Mouse (Mus musculus) cortical plate, adult 2 months (tissue): ENCODE results near the gene Oas1g. TPM values are rescaled to one million over a fixed set of nuclear protein-coding genes. Genes with fewer than 3 reads are reported as not detected.
"Not testable (repeated sequence)": the region's sequence is repeated elsewhere in the genome, so short reads cannot be mapped to it uniquely, and the experiment has no call there.

Source experiments
- H3K27ac ChIP-seq: fragments of 200-500 bp; 2 replicates; pipeline ENCODE4 v1.5.1; 2012; ENCODE audit warnings: low read length, control low read depth, inconsistent platforms; ENCODE audit not compliant: insufficient read depth
- H3K4me1 ChIP-seq: fragments of 200-500 bp; 2 replicates; pipeline ENCODE4 v1.6.1; 2011; ENCODE audit warnings: low read length; ENCODE audit not compliant: control insufficient read depth, insufficient read depth
- H3K4me3 ChIP-seq: fragments of 200-500 bp; 2 replicates; pipeline ENCODE4 v1.5.1; 2011; ENCODE audit warnings: mild to moderate bottlenecking, low read length, control low read depth; ENCODE audit not compliant: insufficient read depth
- CTCF ChIP-seq: fragments of 200-500 bp; IDR thresholded peaks from 2 replicates; pipeline ENCODE4 v1.5.1; 2011; ENCODE audit warnings: mild to moderate bottlenecking, control low read depth, low read length; ENCODE audit not compliant: insufficient read depth; ENCODE audit errors: extremely low read depth
- POLR2A ChIP-seq: fragments of 200-500 bp; IDR thresholded peaks from 2 replicates; pipeline ENCODE4 v1.6.1; 2011; ENCODE audit warnings: mild to moderate bottlenecking, low read length, control low read depth; ENCODE audit not compliant: insufficient read depth; ENCODE audit errors: extremely low read depth
- polyA plus RNA-seq: library from polyadenylated mRNA; depleted of rRNA; stranded (reverse); fragments of >200 nt; gene quantifications from 2 replicates; pipeline ENCODE4 v1.2.3, GENCODE M21; 2012; rRNA removed

Oas1g gene
- 0.46 and 0.49 TPM in 2 replicates for polyA plus RNA-seq

GRCm38 (mm10) chr5:120887413-120887812 is at the start of gene Oas1g:
Gene Oas1g, minus strand, starts transcription at chr5:120887613.
- not testable (repeated sequence) for H3K27ac ChIP-seq, H3K4me1 ChIP-seq, H3K4me3 ChIP-seq

- Histone ChIP-seq H3K4me1 (no peaks in the 10 kb centered on the region), H3K27ac (no peak overlapping the region), H3K4me3 (no peak overlapping the region)
- no peak for TF ChIP-seq POLR2A
- no peak for TF ChIP-seq CTCF
Observed at GRCm38 (mm10) chr5:120933966-120934365, 46.6 kb upstream of the Oas1g start.

DNA sequence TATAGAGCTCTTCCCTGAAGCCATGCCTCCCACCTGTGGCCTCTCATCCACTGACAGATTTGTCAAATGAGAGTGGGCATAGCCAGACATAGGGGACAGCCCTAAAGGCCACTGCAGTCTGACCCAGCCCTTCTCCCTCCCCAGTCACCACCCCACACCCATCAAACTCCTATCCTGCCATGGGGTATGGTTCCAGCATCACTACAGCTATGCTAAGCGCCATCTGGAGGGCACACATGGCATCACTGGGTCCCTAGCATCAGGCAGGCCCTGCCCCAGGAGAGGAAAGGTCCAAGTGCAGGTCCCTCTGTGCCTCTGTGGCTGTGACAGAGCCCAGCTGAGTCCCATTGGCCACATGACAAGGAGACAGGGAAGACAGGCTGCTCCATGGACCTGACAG is 39.6 kb upstream of the Oas1g start:
- TF ChIP-seq POLR2A, result no peak
- TF ChIP-seq CTCF, result peak; percentile 54
- no peak overlapping the region for H3K27ac ChIP-seq
- no peaks in the 10 kb centered on the region for H3K4me1 ChIP-seq
- no peak overlapping the region for H3K4me3 ChIP-seq

GRCm38 (mm10) chr5:120926311-120926710 is 38.9 kb upstream of the Oas1g start:
- H3K27ac ChIP-seq, H3K4me3 ChIP-seq, H3K4me1 ChIP-seq: not testable (repeated sequence)

- H3K4me1 ChIP-seq, H3K4me3 ChIP-seq: not testable (repeated sequence)
Observed at GRCm38 (mm10) chr5:120924520-120924919, 37.1 kb upstream of the Oas1g start.

DNA sequence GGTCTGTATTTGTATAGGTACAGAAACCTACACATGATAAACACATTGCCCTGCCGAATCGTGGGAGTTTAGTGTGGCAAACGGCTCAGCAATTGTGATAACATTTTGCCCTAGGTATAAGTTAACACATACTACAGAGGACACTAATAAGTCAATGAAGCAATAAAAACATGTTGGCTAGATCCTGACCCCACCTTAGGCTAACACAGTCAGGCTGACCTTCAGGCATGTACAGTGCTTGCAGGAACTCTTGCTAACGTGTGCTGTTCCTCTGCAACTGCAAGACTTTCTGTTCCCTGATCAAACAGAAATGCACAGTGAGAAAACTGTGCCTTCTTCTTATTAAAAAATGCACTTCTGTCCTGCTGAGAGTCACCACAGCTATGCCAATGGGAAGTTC is 36.6 kb upstream of the Oas1g start:
- Histone ChIP-seq H3K4me3 (no peak overlapping the region), H3K4me1 (no peaks in the 10 kb centered on the region), H3K27ac (no peak overlapping the region)
- no peak for TF ChIP-seq POLR2A
- TF ChIP-seq CTCF, result no peak

More at GRCm38 (mm10) chr5:120924520-120924919, 37.1 kb upstream of the Oas1g start:
- H3K27ac ChIP-seq, result not testable (repeated sequence)

DNA sequence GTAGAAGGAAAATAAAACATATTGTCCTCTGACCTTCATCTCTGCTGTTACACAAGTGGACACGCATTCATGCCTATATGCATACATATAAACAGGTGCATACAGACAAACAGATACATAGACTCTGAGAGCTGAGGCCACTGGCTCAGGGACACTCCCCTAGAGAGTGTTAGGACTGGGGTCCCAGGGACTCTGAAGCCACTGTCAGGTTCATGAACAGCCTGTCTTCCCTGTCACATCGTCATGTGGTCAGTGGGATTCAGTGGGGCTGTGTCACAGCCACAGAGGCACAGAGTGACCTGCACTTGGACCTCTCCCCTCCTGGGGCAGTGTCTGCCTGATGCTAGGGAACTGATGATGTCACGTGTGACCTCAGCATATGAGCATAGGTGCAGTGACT is 32.9 kb upstream of the Oas1g start:
- no peak for TF ChIP-seq CTCF
- TF ChIP-seq POLR2A, result no peak
- no peak overlapping the region for H3K4me3 ChIP-seq
- H3K27ac ChIP-seq, result no peak overlapping the region
- H3K4me1 ChIP-seq, result no peaks in the 10 kb centered on the region

DNA sequence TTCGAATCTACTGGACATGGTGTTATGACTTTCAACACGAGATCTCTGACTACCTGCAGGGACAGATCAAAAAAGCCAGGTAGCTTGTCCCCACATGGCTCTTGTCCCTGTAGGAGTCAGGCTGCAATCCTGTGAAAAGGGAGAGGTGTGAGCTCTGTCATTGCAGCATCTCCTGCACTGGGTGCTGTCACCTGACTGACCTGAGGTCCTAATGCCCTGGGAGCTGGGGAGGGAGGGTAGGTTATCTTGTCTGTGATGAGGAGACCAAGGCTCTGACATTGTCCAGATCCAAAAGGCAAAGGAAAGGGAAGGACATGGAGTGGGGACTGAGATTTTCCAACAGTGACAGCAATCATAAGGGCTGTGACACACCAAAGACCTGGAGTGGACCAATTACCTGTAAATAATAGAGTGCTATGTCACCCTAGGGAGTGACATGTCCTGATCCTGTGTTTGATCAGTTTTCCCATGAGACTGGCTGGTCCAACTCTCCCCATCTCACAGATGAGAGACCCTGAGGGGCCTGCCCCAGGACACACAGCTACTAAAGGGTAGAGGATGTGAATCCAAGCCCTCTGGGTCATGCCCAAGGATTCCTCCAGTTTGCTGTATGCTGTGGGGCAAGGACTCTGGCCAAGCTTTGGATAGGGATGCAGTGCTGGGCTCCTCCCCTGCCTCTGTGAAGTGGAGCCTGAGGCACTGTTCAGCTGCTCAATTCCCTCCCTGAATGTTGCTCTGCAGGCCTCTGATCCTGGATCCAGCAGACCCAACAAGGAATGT is 31.9 kb upstream of the Oas1g start:
- not testable (repeated sequence) for H3K27ac ChIP-seq, H3K4me1 ChIP-seq, H3K4me3 ChIP-seq

DNA sequence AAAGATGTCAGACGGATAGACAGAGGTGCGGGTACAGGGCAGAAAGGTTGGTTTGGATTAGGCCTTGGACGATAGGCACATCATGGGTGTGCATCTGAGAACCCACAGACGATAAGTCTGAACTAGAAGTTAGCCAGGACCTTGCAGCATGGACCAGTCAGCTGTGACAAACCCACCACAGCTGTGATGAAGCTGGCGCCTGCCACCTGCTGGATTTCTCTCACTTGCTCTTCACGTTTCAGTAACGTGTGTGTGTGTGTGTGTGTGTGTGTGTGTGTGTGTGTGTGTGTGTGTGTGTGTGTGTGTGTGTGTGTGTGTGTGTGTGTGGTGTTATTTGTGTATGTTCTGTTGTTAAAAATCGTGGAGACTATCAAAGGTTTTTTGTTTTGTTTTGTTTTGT is 26.8 kb upstream of the Oas1g start, which contains the start of gene Oas1d:
Gene Oas1d, plus strand, starts transcription at position 333 of the 400 bp plus-strand sequence.
- not testable (repeated sequence) for H3K27ac ChIP-seq, H3K4me1 ChIP-seq, H3K4me3 ChIP-seq

GRCm38 (mm10) chr5:120908196-120908920 is 20.9 kb upstream of the Oas1g start:
- no peak overlapping the region for H3K27ac ChIP-seq
- TF ChIP-seq POLR2A (no peak), CTCF (no peak)
- no peak overlapping the region for H3K4me3 ChIP-seq
- no peaks in the 10 kb centered on the region for H3K4me1 ChIP-seq

GRCm38 (mm10) chr5:120906791-120907733 is 19.6 kb upstream of the Oas1g start, which contains the start of gene Oas1a:
Gene Oas1a, minus strand, starts transcription at chr5:120907521.
- not testable (repeated sequence) for H3K4me3 ChIP-seq, H3K4me1 ChIP-seq, H3K27ac ChIP-seq
